Mouse (Mus musculus): ENCODE data around the gene Mlc1.

The Mlc1 gene

DNA sequence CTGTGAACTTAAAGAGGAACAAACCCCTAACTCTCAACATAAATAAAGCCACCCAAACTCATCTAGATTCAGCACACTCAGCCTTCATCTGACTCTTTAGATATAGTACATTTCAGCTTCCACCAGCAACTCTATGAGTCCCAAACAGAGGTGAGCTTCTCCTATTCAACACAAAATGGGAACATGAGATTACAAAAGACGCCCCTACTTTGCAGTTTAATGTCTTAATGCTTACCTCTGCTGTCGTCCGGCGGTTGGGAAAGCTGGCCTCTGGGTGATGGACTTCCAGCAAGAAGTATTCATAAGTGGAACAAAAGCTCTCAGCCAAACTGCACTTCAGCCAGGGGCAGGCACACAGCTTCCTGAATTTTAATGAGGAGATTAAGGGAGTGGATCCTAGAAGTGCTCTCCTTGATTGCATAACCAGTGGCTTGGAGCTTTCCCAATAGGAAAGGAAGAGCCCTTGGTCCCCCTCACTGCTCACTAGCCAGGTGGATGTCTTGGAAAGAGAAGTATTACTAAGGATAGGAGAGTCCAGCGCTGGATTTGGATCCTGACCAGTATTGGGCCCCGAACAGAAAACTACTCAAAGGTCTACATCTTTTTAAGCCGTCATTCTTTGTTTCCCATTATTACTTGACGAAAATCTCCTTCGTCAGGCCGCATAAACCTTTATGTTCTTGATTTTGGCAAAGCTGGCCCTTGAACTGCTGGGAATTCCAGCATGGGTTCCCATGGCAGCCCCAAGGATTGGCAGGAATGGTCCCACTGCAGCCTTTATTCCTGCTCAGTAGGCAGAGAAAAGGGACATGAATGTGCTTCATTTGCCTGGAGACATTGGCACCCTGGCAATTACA is at the start of gene Mlc1:
TSS of gene Mlc1 (minus strand) at position 727 of the 857 bp plus-strand sequence.
- DNase-seq (ENCODE audit: low read depth) = no peak

- DNase-seq (ENCODE audit: low read depth) = no peak
These were observed 41.7 kb upstream of the Mlc1 start for GRCm38 (mm10) chr15:89020492-89020891.

DNA sequence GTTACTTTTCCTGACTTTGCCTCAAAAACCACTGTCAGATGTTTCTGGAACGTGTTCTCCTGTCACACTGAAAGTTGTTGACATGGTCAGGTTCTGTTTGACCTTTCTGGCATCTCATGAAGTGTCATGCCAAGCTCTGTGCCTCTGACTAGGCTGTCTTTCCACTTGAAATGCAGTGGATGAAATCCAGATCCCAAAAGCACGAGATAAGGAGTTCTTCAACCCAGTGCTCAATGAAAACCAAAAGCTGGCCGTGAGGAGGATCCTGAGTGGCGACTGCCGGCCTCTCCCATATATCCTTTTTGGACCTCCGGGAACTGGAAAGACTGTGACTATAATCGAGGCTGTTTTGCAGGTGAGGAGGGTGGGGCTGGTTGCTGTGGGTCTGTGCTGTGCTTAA is 41.3 kb upstream of the Mlc1 start:
- no peak for DNase-seq (ENCODE audit: low read depth)

DNA sequence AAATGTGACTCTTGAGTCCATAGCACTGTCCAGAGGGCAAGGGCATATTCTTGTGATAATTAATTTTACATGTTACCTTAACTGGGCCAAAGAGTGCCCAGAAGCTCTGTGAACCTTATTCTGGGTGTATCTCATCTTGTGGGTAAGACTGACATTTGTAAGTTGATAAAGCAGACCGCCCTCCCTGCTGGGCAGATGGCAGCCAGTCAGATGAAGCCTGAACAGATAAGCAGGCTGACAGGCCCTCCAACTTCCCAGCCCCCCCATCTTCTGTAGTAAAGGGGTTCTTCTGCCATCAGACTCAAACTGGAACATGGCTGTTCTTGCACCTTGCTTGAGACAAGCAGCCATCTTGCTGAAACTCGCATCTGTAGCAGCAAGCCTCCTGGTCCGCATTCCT is 37.9 kb upstream of the Mlc1 start:
- no peak for DNase-seq (ENCODE audit: low read depth)

DNA sequence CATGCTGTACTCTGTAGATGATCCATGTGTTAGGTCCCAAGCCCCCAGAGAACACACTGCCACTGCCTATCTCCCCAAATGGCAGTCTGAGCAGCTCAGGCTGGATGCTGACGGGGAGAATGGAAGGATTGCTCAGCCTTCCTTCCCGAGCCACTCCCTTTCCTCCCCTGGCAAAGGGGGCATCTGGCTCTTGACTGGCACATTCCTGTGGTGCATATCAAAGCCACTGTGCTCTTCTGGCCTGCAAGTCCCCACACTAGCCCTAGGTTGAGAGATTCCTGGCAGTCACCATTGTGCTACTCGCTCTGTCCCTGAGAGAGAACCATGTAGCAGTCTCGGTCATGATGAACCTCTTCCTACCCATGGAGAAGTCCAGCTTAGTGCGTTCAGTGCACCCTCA is 29.0 kb upstream of the Mlc1 start:
- no peak for DNase-seq (ENCODE audit: low read depth)

DNA sequence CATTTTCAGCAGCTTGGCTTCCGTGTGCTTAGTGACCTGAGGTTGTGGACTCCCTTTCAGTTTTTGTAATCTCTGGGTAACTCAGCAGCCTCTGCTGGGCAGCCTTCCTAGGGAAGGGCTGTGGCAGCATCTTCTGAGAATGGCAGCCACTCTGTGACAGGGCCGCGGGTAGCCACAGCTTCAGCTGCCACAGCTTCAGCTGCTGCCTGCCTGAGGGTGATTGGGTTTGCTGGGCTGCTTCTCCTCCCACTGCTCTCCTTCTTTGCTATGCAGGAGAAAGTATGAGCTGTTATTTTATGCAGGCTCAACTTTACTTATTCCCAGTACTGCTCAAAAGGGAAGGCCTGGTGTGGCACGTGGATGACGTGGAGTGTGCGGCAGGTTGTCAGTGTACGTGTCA is 28.2 kb upstream of the Mlc1 start:
- no peak for DNase-seq (ENCODE audit: low read depth)

DNA sequence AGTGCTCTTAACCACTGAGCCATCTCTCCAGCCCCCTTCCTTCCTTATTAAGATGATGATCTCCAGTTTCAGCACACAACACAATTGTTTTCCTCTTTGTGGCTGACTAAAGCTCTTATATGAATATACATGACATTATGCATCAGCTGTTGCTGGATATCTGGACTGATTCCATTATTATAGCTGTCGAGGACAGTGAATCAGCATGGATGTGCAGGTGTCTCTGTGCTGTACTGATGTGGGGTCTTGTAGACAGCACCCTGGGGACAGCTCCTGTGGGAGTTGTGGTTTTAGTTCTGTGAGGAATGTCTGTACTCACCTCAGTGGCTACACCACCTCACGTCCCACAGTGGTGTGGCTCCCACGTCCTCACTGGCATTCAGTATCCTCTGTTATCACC is 22.4 kb upstream of the Mlc1 start:
- DNase-seq (ENCODE audit: low read depth) = no peak

DNA sequence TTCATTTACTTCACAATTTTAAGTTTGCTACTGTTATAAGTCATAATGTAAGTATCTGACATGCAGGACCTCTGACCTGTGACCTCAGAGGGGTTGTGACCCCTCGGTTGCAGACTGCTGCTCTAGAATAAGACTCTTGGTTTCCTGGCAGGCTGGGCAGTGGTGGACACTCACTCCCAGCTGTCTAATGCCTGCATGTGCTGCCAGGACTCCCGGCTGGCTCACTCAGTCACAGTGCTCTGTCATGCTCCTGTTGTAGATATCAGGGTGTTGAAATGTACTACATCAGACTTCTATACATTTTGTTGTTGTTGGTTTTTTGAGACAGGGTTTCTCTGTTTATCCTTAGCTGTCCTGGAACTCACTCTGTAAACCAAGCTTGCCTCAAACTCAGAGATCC is 21.6 kb upstream of the Mlc1 start:
- no peak for DNase-seq (ENCODE audit: low read depth)

DNA sequence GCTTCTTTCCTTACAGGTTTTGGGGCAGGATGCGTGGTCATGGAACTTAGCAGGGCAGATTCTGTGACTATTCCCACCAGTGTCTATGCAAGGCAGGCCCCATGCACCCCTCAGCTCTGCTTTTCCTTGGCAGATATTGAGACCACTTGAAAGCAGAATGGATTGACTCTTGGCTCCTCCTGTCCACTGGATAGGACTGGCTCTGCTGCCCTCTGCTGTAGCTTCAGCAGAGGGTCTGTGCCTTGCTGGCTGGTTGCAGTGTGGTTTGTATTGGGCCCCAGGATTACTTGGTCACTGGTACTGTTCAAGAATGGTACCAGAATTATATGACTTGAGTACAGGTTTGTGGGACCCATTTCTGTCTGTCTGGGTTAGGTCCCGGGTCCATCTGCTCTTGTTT is 20.3 kb upstream of the Mlc1 start:
- DNase-seq (ENCODE audit: low read depth) = no peak

- no peak for DNase-seq (ENCODE audit: low read depth)
These were observed 19.8 kb upstream of the Mlc1 start for GRCm38 (mm10) chr15:88998636-88999035.

DNA sequence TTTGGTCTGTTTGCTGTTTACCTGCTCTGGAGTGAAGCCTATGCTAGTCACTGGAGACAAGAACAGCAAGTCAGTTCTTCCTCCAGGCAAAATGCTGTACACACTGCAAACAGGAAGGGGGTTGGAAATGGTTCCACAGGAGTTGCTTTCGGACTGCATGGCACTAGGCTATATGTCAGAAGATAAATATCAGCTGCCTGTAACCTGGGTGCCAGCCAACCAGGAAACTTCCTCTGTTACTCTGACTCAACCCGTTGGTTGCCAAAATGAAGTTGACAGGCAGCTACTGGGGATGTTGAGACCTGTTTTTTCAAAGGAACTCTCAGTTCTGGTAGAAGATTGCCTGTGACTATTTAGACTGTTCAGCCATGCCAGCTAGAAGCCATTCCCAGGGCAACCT is 10.4 kb upstream of the Mlc1 start:
- no peak for DNase-seq (ENCODE audit: low read depth)

DNA sequence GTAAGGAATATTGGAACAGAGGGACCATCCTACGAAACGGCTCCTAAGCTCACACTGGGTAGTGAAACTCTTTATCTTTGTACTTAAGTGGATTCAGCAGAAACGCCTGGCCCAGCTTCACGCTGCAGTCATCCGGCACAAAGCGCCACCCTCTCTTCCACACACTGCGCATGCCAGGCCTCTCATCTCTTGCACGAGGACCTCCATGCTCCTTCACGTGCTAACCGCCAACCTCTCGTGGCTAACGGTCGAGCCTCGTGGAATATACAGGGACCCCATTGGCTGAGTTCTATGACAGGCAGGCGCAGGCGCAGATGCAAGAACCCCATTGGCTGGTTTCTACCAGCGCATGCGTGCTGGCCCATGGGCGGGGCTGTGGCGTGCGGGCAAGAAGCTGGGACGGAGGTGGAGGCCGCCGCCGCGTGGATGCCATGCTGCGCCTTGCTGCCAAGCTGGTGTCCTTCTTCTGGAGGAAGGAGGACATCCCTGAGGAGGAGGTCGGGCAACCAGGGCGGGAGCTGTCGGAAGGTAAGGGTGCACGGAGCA is 3.8 kb upstream of the Mlc1 start, which contains the start of gene Mov10l1:
TSS of gene Mov10l1 (plus strand) at position 376 of the 546 bp plus-strand sequence.
- DNase-seq (ENCODE audit: low read depth) = no peak

DNA sequence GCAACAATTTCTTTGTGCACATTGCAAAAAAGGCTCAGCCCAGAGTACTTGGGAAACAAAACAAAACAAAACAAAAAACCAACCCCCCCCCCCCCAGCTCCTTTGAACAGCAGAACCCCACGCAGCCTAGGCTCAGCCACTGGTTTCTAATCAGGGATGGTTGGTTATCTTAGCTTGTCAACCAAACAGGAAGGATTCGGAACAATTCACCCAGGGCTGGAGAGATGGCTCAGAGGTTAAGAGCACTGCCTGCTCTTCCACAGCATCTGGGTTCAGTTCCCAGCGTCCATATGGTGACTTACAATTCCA is 285 bp upstream of the Mlc1 start:
- DNase-seq (ENCODE audit: low read depth) = no peak

DNA sequence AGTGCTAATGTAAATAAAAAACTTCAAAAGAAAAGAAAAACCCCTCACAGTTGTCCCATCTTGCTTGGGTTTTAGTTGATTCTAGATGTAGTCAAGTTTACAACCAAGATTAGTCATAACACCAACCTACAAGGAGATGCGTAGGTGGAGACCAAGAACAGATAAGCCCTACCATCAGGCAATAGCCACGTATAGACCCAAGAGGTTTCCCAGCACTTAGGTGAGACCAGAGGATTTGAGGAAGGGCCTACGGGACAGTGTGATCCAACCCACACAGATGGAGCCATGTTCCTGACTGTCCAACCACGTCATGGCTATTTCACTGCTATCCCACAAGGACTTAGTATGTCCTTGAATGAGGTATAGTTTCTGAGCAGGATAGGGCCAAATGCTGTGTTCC is 6.5 kb downstream of the Mlc1 start:
- no peak for DNase-seq (ENCODE audit: low read depth)

DNA sequence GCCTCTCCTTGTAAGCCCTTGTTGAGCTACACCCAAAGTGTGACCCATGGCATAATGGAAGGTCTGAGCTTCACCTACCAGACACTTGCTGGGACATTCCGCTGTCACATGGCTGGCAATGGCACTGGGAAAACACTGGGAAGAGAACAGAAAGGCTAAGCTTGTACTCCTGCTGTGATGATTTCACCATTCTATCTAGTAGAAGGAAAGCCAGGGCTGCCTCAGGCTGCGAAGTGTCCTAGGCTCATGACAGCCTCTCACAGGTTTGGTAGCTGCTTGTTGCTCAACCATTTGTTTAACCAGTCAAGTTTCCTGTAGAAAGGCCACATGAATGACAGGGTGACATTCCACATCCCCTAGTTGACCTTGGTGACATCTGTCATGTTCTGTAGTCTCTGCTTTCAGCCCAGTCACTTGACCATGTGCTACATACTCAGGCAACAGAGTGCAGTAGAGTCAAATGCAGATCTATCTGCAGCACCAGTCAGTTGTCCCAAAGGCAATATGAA is 14.7 kb downstream of the Mlc1 start:
- no peak for DNase-seq (ENCODE audit: low read depth)

DNA sequence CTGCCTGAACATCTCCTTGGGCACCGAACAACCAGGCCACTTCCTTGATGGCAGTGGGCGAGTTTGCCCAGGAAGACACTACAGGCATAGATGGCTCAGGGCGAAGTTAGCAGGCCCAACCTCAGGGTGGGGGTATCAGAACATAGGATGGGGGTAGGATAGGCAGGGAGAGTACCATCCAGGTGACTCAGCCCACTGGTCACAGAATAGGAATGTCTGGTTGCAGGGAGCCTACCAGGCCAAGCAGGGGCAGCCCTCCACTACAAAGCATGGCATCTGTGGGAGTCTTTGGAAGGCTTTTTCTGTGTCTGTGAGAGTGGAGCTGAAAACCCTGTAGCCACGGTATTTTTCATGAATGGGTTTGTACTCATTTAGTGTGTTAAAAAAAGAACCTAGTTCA is 21.3 kb downstream of the Mlc1 start:
- no peak for DNase-seq (ENCODE audit: low read depth)

DNA sequence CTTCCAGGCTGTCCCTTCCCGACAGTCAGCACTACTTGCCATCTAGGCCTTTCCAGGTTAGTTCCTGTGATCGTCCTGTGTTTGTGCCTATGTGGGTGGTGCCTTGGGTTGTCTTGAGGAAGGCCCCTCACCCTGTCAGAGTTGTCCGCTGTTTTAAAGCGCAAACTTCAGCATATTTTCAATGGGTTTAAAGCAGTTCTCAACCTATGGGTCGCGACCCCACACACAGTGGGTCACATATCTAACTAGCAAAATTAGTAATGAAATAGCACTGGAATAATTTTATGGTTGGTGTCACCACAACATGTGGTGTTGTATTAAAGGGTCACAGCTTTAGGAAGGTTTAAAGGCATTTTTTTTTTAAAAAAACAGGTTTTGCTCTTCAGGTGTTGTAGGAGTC is 23.5 kb downstream of the Mlc1 start:
- no peak for DNase-seq (ENCODE audit: low read depth)

GRCm38 (mm10) chr15:88954368-88955072 is 24.3 kb downstream of the Mlc1 start, which contains the start of gene Ttll8:
Ttll8 (minus strand) TSS chr15:88954418.
- DNase-seq (ENCODE audit: low read depth) = no peak

DNA sequence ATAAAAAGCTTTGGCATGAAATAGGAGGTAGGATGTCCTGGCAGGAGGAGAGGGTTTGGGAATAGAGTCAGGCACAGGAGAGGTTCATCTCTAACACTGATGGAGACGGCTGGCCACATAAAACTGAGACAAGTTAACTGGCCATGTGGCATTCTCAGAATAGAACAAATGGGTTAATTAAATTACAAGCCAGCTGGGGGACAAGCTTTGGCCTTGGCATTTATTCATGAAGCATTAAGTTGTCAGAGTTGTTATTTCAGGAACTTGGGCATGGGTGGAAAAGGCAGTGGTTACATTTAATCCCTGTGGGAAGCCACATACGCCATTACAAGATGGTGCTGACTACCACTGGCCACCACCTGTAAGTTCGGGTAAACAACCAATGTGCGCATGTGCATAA is 27.6 kb downstream of the Mlc1 start:
- no peak for DNase-seq (ENCODE audit: low read depth)

- no peak for DNase-seq (ENCODE audit: low read depth)
These were observed 32.0 kb downstream of the Mlc1 start for GRCm38 (mm10) chr15:88946851-88947250.

DNA sequence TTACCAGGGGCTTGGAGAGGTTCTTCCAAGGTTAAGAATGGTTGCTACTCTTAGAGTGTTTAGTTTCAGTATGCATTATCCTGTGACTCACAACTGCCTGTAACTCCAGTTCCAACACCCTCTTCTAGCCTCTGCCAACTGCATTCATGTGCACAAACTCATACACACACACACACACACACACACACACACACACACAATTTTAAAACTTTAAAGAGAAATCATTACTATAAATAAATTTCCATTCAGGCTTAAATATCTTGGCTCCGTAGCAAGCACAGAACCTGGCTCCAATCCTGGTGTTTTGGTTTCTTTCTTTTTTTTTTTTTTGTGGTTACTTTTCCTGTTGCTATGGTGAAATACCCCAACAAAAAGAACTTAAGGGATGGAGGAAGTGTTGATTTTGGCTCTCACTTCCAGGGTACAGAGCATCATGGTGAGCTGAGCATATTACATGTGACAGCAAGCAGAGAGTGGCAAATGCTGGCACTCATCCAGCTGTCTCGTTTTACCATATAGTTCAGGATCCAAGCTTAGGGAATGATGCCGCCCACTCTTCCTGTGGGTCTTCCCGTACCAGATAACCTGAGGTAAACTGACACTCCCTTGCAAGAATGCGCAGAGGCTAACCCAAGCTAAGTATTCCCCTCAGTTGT is 34.8 kb downstream of the Mlc1 start:
- DNase-seq (ENCODE audit: low read depth) = no peak

DNA sequence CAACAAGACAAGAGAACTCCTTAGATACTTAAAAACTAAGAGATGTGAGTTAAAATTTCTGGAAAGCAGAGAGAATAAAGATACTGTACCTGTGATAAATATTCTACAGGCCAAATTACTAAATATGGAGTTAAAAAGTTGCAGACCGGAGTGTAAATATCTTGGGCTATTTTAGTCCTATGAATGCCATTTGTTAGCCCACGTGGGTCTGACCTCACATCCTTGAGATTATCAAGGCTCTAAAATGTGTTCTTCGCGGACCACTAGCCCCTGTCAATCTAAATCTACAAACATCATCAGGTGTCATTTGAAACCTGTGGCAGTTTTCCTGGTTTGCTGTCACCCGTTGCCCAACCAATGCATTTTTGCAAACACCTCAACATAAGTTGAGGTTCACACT is 36.0 kb downstream of the Mlc1 start:
- DNase-seq (ENCODE audit: low read depth) = no peak

DNA sequence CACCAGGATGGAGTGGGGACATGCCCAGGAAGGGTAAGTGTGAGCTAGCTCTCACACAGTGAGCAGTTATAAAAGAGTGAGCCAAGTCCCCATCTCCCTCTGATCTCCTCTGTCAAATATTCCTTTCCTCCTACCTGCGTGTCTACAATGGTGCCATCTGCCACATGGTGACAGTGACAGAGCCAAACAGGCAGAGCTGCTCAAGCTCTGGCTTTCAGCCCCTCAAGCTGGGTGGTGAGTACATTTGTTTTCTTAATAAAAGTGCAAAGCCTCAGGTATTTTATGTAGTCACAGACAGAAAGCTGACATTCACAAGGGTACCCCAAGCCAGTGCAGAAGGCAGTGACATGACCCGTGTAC is 41.5 kb downstream of the Mlc1 start:
- DNase-seq (ENCODE audit: low read depth) = no peak
